Mouse (Mus musculus) kidney, adult 8-10 months (tissue): ENCODE measurements around the gene Olfr651.
"Not testable (repeated sequence)": the region's sequence is repeated elsewhere in the genome, so short reads cannot be mapped to it uniquely, and the experiment has no call there.

Experiments used
- DNase-seq, 2 experiments: peaks; one replicate each; pipeline ENCODE4 v3.0.0; 2022

The Olfr651 gene

DNA sequence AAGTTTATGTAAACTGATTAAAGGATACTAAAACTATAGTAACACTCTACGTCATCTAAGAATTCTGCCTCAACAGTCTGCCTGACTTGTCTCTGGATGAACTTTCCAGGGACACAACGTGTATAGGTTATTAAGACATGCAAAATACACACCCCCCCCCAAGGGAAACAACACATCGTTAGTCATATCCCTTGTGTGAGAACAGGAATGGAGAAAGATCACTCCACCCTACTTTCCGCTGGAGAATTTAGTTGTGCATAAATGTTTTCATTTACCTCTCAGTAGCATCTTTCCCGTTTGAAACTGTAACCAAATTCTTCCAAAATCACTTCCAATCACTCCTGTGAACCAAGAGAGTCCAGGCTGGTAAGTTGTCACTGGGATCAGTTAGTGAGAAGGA is at the start of gene Olfr651:
TSS of gene Olfr651 (plus strand) at position 301 of the 400 bp plus-strand sequence.
- no peak for DNase-seq

DNA sequence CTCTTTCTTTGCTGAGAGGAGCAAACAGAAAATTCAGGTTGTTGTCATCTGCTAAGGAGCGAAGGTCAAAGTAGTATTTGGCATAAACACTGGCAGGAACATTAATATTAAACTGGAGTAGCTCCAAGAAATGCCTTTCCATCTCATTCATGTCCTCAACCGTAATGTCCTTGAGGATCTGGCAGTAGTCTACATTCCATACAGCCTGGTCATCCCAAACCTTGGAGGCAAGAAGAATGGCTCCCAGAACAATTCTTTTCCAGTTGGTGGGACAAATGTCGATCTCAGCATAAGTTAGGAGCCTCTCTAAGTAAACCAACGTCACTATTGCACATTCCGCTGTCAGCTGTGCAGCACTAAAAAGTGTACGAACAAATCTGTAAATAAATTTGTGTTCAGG is 48.7 kb upstream of the Olfr651 start:
- DNase-seq = not testable (repeated sequence)

DNA sequence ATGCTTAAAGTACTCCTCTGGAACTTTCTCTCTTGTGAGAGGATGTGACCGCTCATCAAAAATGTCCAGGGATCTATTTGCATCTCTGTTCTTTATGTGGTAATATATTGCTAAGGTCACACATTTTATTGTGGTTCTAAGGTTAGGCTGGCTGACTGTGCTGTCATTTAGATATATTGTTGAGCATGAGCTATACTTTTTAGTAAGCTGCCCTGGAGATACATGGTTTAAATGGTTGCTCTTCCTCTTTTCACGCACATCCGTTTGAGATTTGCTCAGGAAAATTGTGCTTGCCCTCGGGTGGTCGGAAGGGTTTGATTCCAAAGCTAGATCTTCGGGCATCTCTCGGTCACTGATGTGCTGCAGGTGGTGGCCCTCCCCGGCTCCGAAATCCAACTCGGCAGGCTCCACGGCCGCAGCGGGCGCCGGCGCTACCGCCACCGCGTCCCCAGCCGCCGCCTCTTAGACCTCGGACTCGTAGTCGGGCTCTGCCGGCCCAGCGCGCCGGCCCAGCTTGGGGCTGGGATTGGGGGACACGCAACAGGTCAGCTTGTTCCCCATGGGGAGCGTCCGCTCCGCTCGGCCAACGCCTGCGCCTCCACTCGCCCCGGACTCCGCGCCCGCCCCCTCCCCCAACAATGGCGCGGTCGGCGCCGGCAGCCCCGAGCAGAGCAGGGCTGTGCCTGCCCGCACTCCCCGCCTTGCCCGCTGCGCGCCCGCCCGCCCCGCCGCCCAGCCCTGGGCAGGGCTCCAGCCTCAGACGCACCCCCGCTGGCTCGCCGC is 48.2 kb upstream of the Olfr651 start:
- DNase-seq = no peak

DNA sequence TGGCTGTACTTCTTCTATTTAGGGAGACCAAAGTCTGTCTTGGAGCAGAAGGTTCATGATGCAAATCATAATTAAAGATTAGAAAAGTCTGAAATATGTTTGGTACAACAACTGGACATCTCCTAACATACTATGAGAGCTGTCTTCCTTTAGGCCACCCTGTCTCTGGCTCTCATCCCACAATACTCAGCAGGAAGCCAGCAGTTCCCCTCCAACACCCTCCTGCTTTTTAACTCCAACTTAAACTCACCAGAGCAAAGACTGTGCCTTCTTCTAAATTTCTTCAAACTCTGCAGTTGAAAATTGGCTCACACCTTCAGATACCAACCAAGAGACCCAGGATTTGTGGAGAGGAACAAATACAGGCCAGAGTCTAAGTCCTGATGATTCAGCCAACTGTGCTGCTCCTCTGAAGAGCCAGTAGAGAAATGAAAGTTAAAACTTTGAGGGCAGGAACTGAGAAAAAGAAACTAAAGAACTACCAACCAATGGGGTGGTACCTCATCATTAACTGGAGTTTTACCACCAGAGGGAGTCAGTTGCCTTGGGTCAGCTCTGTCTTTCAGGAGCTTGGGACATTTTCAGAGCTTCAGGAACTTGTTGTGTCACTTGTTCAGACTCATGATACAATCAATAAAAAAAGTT is 42.4 kb upstream of the Olfr651 start, which contains the start of gene Trim30d:
TSS of gene Trim30d (minus strand) at position 429 of the 645 bp plus-strand sequence.
- not testable (repeated sequence) for DNase-seq

DNA sequence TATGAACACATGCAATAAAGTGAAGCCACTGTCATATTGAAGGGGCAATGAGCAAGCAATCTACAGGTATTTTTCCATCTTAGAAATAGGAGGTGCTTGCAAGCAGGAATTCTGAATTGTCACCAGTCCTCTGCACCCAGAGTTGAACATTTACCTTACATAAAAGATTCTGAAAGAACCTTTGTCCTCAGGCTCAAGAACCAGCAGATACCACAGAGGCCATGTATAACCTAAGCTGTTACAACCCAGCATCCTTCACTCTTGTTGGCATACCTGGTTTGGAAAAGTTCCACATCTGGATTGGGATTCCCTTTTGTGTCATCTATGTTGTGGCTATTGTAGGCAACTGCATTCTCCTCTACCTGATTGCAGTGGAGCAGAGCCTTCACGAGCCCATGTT is 2.8 kb downstream of the Olfr651 start:
- no peak for DNase-seq

DNA sequence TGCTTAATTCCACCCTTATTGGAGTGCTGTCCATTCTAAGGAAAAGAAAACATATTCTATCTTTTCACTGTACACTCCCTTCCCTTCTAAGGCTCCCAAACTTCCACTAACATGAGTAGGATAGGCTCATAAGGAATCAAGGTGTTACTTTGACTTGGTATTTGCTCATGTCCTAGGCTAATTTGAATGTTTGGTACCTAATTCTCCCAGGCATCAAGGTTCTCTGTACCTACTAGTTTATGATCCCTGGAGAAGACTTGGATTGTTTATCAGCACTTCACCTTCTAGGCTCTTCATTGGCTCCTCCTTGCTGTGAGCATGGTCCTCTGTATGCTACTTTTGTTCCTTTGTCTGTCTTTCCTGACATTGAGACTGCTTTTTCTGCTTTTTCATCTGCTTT is 10.7 kb downstream of the Olfr651 start, which contains the start of gene Olfr652:
TSS of gene Olfr652 (plus strand) at position 301 of the 400 bp plus-strand sequence.
- DNase-seq = no peak

DNA sequence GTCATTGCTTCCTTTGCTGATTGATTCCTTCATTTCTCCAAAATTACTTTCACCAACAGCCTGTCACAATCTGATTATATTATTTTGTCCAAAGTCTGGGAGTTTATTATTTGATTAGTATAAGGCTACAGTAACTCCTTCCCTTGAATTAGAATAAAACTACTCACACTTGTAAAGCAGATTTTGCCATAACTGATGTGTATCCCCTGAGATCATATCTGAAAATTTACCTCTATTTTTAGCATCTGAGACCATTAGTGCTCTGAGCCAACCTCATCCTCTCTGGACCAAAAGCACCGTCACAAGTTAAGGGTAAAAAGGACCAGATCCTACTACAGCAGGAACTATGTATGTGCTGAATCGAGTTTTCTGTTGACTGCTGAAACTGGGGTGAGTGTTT is 27.1 kb downstream of the Olfr651 start, which contains the start of gene Olfr653:
TSS of gene Olfr653 (plus strand) at position 301 of the 400 bp plus-strand sequence.
- no peak for DNase-seq

DNA sequence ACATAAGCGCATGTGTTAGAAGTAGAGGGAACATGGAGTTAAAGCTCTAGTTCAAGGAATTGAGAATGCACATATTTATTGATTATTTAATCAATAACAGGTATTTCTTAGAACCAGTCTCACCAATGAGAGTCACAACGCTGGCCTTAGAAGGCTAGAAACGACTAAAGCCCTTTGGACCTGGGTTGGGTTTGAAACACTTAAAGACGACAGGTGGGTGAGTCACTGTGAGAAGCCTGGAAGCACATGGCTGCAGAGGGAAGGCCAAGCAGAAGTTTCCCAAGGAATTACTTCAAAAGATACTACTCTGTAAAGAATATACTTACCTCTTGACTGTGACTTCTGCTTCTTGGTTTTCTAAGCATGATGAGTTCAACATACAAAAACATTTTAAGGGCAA is 30.9 kb downstream of the Olfr651 start:
- DNase-seq = no peak

DNA sequence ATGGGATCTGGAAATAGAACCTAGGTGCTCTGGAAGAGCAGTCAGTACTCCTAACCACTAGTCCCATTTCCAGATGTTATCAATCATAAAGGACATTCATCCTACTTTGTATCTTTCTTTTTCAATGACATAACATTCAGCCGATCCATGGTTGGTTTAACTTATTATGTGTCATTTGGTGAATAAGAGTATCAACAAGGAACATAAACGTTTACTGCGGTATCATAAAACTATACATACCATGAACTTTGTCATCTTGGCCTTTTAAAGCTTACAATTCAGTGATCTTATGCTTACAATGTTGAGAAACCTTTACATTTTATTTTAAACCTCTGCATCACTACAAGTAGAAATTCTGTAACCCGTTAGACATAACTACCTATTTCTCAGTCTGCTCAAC is 31.5 kb downstream of the Olfr651 start:
- DNase-seq = no peak

DNA sequence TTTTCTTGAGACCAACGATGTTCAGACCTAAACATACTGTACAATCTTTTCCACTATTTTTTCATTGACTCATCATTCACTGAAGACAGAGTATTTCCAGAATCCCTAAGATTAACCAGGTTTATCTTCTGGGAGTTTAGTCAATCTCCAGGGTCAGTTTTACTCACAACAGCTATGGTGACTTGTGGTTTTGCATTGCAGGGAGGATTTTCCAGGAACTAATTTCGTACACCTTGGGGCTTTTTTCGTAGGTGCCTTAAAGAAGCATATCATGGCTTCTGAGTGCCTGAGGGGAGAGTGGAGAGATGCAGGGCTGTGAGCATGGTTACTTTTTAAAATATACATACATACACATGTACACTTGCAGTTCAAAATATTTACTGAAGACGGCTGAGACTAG is 36.8 kb downstream of the Olfr651 start, which contains the start of gene Olfr654:
TSS of gene Olfr654 (plus strand) at position 301 of the 400 bp plus-strand sequence.
- DNase-seq = no peak

DNA sequence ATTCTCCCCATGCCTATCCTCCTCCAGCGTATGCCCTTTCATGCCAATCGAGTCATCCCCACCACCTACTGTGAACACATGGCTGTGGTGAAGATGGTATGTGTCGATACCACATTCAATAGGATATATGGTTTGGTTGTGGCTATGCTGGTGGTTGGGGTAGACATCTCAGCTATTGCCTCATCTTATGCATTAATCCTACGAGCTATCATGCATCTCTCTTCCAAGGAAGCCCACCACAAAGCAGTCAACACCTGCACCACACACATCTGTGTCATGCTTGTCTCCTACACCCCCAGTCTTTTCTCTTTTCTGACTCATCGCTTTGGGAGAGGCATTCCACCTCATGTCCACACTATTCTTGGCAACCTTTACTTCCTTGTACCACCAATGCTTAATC is 38.3 kb downstream of the Olfr651 start:
- no peak for DNase-seq

DNA sequence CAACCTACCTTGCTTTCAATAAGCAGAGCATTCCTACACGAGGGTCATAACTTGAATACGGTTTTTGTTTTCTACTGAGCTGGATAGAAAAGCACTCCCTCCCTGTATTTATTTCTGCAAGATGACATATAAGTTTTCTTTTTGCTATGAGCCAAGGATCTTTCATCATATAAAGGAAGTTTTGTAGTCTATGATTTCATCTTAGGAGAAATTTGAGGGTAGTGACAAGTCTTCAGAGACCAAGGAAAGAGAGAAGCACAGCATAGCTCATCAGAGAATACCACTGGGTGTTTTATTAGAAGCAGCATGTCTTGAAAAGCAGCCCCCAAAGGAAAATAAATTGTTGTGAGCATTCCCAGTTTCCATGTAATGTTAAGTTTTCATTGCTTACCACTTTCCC is 51.7 kb downstream of the Olfr651 start, which contains the start of gene Olfr655:
TSS of gene Olfr655 (minus strand) at position 101 of the 400 bp plus-strand sequence.
- no peak for DNase-seq

DNA sequence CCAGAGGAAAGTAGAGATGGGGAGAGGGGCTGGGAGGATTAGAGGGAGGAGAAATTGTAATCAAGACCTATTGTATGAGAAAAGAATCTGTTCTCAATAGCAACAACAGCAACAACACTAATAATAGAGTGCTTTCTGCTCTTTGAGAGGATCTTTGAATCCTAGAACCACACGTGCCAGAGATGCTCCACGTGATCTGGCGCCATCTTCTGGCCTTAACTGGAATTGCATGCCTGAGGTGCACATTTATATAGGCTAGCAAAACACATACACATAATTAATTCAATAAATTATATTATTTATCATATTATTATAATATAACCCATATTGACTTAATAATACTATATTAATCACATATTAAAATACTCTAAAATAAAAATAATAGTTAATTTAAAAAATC is 53.2 kb downstream of the Olfr651 start:
- DNase-seq = peak in 1 of 2 experiments; percentile 59
